Mouse (Mus musculus): ENCODE results near the gene Zbtb7b.

GRCm38 (mm10) chr3:89355512-89355902, 39.1 kb downstream of the Zbtb7b start:
- no peak for TF ChIP-seq CTCF (IDR thresholded peaks at IDR 0.05; ENCODE audit: extremely low read depth, insufficient read depth, low read length)
- no peak for TF ChIP-seq POLR2A (IDR thresholded peaks at IDR 0.05; ENCODE audit: extremely low read depth, insufficient read depth, low read length)

Measured in cortical plate, adult 2 months (tissue).